Mouse (Mus musculus): ENCODE measurements around the gene Eif2b3.

DNA sequence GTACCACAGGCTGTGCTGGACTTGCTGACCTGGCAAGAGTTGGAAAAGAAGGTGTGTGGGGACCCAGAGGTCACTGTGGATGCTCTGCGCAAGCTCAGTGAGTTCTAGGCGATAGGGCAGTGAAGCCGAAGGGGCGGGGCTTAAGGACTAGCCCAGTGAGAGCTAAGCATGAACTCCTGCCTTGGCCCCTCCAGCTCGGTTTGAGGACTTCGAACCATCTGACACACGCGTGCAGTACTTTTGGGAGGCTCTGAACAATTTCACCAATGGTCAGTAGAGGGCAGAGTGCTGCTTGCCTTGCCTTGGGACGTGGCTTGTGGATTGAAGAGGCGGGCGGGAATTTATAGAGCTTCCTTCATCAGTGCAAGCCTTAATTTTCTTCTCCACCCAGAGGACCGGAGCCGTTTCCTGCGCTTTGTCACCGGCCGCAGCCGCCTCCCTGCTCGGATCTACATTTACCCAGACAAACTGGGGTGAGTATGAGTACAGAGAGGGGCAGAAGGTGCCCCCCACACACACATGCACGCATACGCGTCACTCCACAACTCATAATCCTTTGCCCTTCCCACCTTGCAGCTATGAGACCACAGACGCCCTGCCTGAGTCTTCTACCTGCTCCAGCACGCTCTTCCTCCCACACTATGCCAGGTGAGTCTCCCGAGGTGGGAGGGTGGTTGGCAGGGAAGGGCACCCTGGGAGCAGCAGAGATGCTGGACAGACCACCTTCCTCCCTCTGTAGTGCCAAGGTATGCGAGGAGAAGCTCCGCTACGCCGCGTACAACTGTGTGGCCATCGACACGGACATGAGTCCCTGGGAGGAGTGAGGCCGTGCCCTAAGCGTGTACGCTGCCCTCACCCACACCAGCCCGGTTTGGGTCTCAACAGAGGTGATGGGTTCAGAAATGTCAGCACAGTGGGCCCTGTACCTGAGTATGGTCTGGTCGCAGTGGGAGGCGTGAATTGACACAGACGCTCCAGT is 16.4 kb upstream of the Eif2b3 start:
- TF ChIP-seq CTCF (IDR thresholded peaks at IDR 0.05; ENCODE audit: low read depth, low read length) (peak; percentile 79), POLR2A (IDR thresholded peaks at IDR 0.05; ENCODE audit: extremely low read depth, insufficient read depth, low read length) (no peak)
